Mouse (Mus musculus) G1E (cell line): ENCODE results near the gene Fxyd1. TPM values are rescaled to one million over a fixed set of nuclear protein-coding genes. Genes with fewer than 3 reads are reported as not detected.

Experiments
- ATAC-seq: 2 replicates; pipeline ENCODE4 v1.8.0; 2016; ENCODE audit warnings: mild to moderate bottlenecking; ENCODE audit not compliant: insufficient number of reproducible peaks, poor library complexity, low FRiP score, severe bottlenecking; ENCODE audit errors: extremely low read depth
- DNase-seq: peaks from one replicate; pipeline ENCODE4 v3.0.0; 2012; ENCODE audit warnings: low spot score
- H3K27me3 ChIP-seq: 2 replicates; pipeline ENCODE4 v1.6.1; 2012; ENCODE audit warnings: mild to moderate bottlenecking, low read length, inconsistent platforms; ENCODE audit not compliant: insufficient read depth
- H3K36me3 ChIP-seq: replicated peaks from 2 replicates; pipeline ENCODE3; 2012; ENCODE audit warnings: mild to moderate bottlenecking, inconsistent platforms
- H3K4me1 ChIP-seq: 2 replicates; pipeline ENCODE4 v1.6.1; 2012; ENCODE audit warnings: low read depth, low read length, inconsistent platforms, mixed read lengths; ENCODE audit not compliant: insufficient read depth
- H3K4me3 ChIP-seq: 2 replicates; pipeline ENCODE4 v1.5.1; 2012; ENCODE audit warnings: low read depth, mild to moderate bottlenecking, inconsistent platforms, low read length, moderate library complexity, mixed read lengths
- H3K9me3 ChIP-seq: replicated peaks from 2 replicates; pipeline ENCODE4 v1.6.1; 2012; ENCODE audit warnings: inconsistent platforms
- CTCF ChIP-seq: IDR thresholded peaks from 2 replicates; pipeline ENCODE4 v1.5.1; 2012; ENCODE audit warnings: low read depth, low read length, inconsistent platforms, mixed read lengths
- GATA1 ChIP-seq: IDR thresholded peaks from 2 replicates; pipeline ENCODE4 v1.6.1; 2012; ENCODE audit warnings: borderline replicate concordance, low read length, inconsistent platforms, mixed read lengths
- GATA2 ChIP-seq: IDR thresholded peaks from 2 replicates; pipeline ENCODE4 v1.6.1; 2012; ENCODE audit warnings: low read depth, low read length, inconsistent platforms, borderline replicate concordance
- POLR2AphosphoS5 ChIP-seq: IDR thresholded peaks from 2 replicates; pipeline ENCODE4 v1.6.1; 2012; ENCODE audit warnings: low read depth, low read length, inconsistent platforms; ENCODE audit not compliant: insufficient replicate concordance
- TAL1 ChIP-seq: conservative IDR thresholded peaks from 2 replicates; pipeline ENCODE4 v1.6.1; 2012; ENCODE audit warnings: low read depth, low read length, inconsistent platforms, mixed read lengths
- polyA plus RNA-seq: library from polyadenylated mRNA; stranded (reverse); fragments of >175 nt; gene quantifications from 2 replicates; pipeline ENCODE4 v1.2.3, GENCODE M21; 2012
- total RNA-seq, 2 experiments: library from RNA; stranded (forward) in 1 of 2; stranded (reverse) in 1 of 2; fragments of 200-1000 nt in 1 of 2; fragments of >200 nt in 1 of 2; fragmentation: Nextera tagmentation in 1 of 2; gene quantifications; 2 replicates each; pipeline ENCODE4 v1.2.3; 2014 to 2017

Fxyd1 gene
- total and polyA plus RNA-seq, 3 experiments, result not detected

- Histone ChIP-seq H3K4me1 (no peaks in the 10 kb centered on the region), H3K4me3 (no peak overlapping the region), H3K36me3 (no peaks in the 10 kb centered on the region), H3K9me3 (peaks cover 53% of the 10 kb centered on the region), H3K27me3 (peaks cover 4% of the 10 kb centered on the region; the same call in 1 of the 2 replicates)
- ATAC-seq, result no peak
- TF ChIP-seq GATA2 (no peak), POLR2AphosphoS5 (no peak), CTCF (no peak), TAL1 (no peak), GATA1 (no peak)
- no peak for DNase-seq
Observed at GRCm38 (mm10) chr7:31055883-31056282, 1.1 kb downstream of the Fxyd1 start.

- no peaks in the 10 kb centered on the region for H3K36me3 ChIP-seq
- H3K4me1 ChIP-seq, result no peaks in the 10 kb centered on the region
- H3K9me3 ChIP-seq, result peaks cover 51% of the 10 kb centered on the region
- no peak overlapping the region for H3K4me3 ChIP-seq
- DNase-seq (no peak), ATAC-seq (no peak)
- TF ChIP-seq TAL1 (no peak), CTCF (no peak), GATA1 (no peak), GATA2 (no peak), POLR2AphosphoS5 (no peak)
- H3K27me3 ChIP-seq, result peaks cover 4% of the 10 kb centered on the region; the same call in 1 of the 2 replicates
Observed at GRCm38 (mm10) chr7:31055354-31055824, 1.6 kb downstream of the Fxyd1 start.

GRCm38 (mm10) chr7:31054661-31055320 is 2.2 kb downstream of the Fxyd1 start:
- DNase-seq, result no peak
- Histone ChIP-seq H3K36me3 (no peaks in the 10 kb centered on the region), H3K4me3 (no peak overlapping the region), H3K27me3 (peaks cover 4% of the 10 kb centered on the region; the same call in 1 of the 2 replicates), H3K4me1 (no peaks in the 10 kb centered on the region), H3K9me3 (peaks cover 49% of the 10 kb centered on the region)
- ATAC-seq, result no peak
- TF ChIP-seq GATA2 (no peak), GATA1 (no peak), CTCF (no peak), TAL1 (no peak), POLR2AphosphoS5 (no peak)

- ATAC-seq (no peak), DNase-seq (no peak)
- Histone ChIP-seq H3K36me3 (no peaks in the 10 kb centered on the region), H3K9me3 (peaks cover 45% of the 10 kb centered on the region), H3K4me3 (no peak overlapping the region), H3K4me1 (no peaks in the 10 kb centered on the region), H3K27me3 (peaks cover 4% of the 10 kb centered on the region; the same call in 1 of the 2 replicates)
- no peak for TF ChIP-seq POLR2AphosphoS5
Observed at GRCm38 (mm10) chr7:31053882-31054447, 3.0 kb downstream of the Fxyd1 start.

GRCm38 (mm10) chr7:31052636-31053434 is 4.2 kb downstream of the Fxyd1 start:
- ATAC-seq, result no peak
- peaks cover 40% of the 10 kb centered on the region for H3K9me3 ChIP-seq
- no peak for DNase-seq
- no peak for TF ChIP-seq GATA2
- no peak for TF ChIP-seq CTCF
- TF ChIP-seq TAL1, result no peak
- TF ChIP-seq GATA1, result no peak
- no peak for TF ChIP-seq POLR2AphosphoS5
- peaks cover 4% of the 10 kb centered on the region; the same call in 1 of the 2 replicates for H3K27me3 ChIP-seq
- no peaks in the 10 kb centered on the region for H3K36me3 ChIP-seq
- no peaks in the 10 kb centered on the region for H3K4me1 ChIP-seq
- H3K4me3 ChIP-seq, result no peak overlapping the region

- H3K4me1 ChIP-seq, result no peaks in the 10 kb centered on the region
- ATAC-seq (no peak), DNase-seq (no peak)
- no peak overlapping the region for H3K4me3 ChIP-seq
- no peaks in the 10 kb centered on the region for H3K36me3 ChIP-seq
- H3K27me3 ChIP-seq, result peaks cover 4% of the 10 kb centered on the region; the same call in 1 of the 2 replicates
- TF ChIP-seq TAL1, result no peak
- TF ChIP-seq POLR2AphosphoS5, result no peak
- TF ChIP-seq CTCF, result no peak
- TF ChIP-seq GATA1, result no peak
- no peak for TF ChIP-seq GATA2
- H3K9me3 ChIP-seq, result peaks cover 36% of the 10 kb centered on the region
Observed at GRCm38 (mm10) chr7:31052251-31052635, 4.8 kb downstream of the Fxyd1 start.
